Comparison of ENCODE assay signal across 8 mouse cellular contexts in genomic region chr1:172217148-172217547, GRCm38 (mm10). TPM values are rescaled to one million over a fixed set of nuclear protein-coding genes. Genes with fewer than 3 reads are reported as not detected.
DNase-seq lines count a peak whose midpoint lies in the region; ATAC-seq and TF ChIP-seq lines count a peak whose summit lies in the region.

No protein-coding gene starts in this region.

- H3K4me2 ChIP-seq in lung, postnatal 0 days (replicated peaks; ENCODE audit: low read depth, low read length) = peak overlapping the region; percentile 25; the same call in 1 of the 2 replicates

- no peak overlapping the region for H3K4me3 ChIP-seq in cerebellum, adult 2 months (replicated peaks; ENCODE audit: insufficient read depth, low read depth, low read length)
- H3K4me3 ChIP-seq in lung, postnatal 0 days (ENCODE audit: low read depth, low read length) = no peak overlapping the region

- H3K27ac ChIP-seq in cerebellum, adult 2 months (ENCODE audit: insufficient read depth, low read length) = no peak overlapping the region
- H3K27ac ChIP-seq in lung, postnatal 0 days (ENCODE audit: low read length) = peak overlapping the region; percentile 71

- no peaks in the 10 kb centered on the region for H3K36me3 ChIP-seq in lung, postnatal 0 days (ENCODE audit: insufficient read depth, low read length)

- peaks cover 24% of the 10 kb centered on the region for H3K4me1 ChIP-seq in cerebellum, adult 2 months (ENCODE audit: control insufficient read depth, insufficient read depth, low read length)
- peaks cover 4% of the 10 kb centered on the region; the same call in 1 of the 2 replicates for H3K4me1 ChIP-seq in lung, postnatal 0 days (ENCODE audit: insufficient read depth, low read depth, low read length)

- H3K9ac ChIP-seq in lung, postnatal 0 days (replicated peaks; ENCODE audit: low read depth) = no peak overlapping the region

- TF ChIP-seq EP300 in lung, postnatal 0 days (IDR thresholded peaks at IDR 0.05) = peak; percentile 84

- ATAC-seq in hematopoietic stem cell, adult 5-6 weeks (replicated peaks in 1 of 2; ENCODE audit: insufficient read depth in 1 of 2, low FRiP score in 2 of 2, low TSS enrichment in 1 of 2, low read depth in 1 of 2, poor library complexity in 2 of 2, severe bottlenecking in 2 of 2) = peak; percentile 88
- peak; percentile 81 for ATAC-seq in lung, postnatal 0 days

- peak; percentile 91 for DNase-seq in MN1 (ENCODE audit: low spot score)
- peak; percentile 86 to 90 for DNase-seq in cerebellum, adult 2 months
- DNase-seq in forelimb bud, embryonic 11.5 days (ENCODE audit: low read depth, low spot score) = peak; percentile 92
- DNase-seq in layer of hippocampus, adult 9-11 months = peak; percentile 90
- peak; percentile 96 for DNase-seq in lung, postnatal 0 days (ENCODE audit: low spot score)
- peak; percentile 88 for DNase-seq in ovary, postnatal 10 days (ENCODE audit: low spot score)
- DNase-seq in thymus, postnatal 0 days (ENCODE audit: low spot score) = peak; percentile 88

- peak; percentile 91 for TF ChIP-seq CTCF in cerebellum, adult 2 months (IDR thresholded peaks at IDR 0.05; ENCODE audit: borderline replicate concordance, insufficient read depth, low read depth, low read length)
- TF ChIP-seq CTCF in lung, postnatal 0 days (IDR thresholded peaks at IDR 0.05) = peak; percentile 97

- no peaks in the 10 kb centered on the region for H3K27me3 ChIP-seq in cerebellum, adult 2 months (ENCODE audit: control insufficient read depth, insufficient read depth, low read length)
- H3K27me3 ChIP-seq in lung, postnatal 0 days (replicated peaks; ENCODE audit: insufficient read depth, low read length) = no peaks in the 10 kb centered on the region

- WGBS in cerebellum, adult 2 months = under 1% methylated on average over 5 of the region's 5 CpGs
- WGBS in lung, postnatal 0 days = 0% methylated on average over 5 of the region's 5 CpGs

- TF ChIP-seq POLR2A in cerebellum, adult 2 months (IDR thresholded peaks at IDR 0.05; ENCODE audit: borderline replicate concordance, insufficient read depth, low read length) = no peak

- no peaks in the 10 kb centered on the region for H3K9me3 ChIP-seq in lung, postnatal 0 days (ENCODE audit: low read length)

RNA-seq across cellular contexts. Expression of gene Casq1, which starts 2.5 kb away (rescaled TPM):
- 3.8 and 3.9 TPM in 2 replicates for polyA plus RNA-seq in cerebellum, adult 2 months (2012; rRNA removed)
- not detected in 2 replicates for total RNA-seq in hematopoietic stem cell, adult 5-6 weeks (2017)
- 2.5 TPM in 2 replicates for polyA plus RNA-seq in lung, postnatal 0 days (2015; fragmentation: Nextera tagmentation; extraction: Ambion mirVana)
- polyA plus RNA-seq in thymus, postnatal 0 days (2015; fragmentation: Nextera tagmentation; extraction: Ambion mirVana) = 1.4 and 2.0 TPM in 2 replicates

RNA-seq across cellular contexts. Expression of gene Pea15a, which starts 10.5 kb away (rescaled TPM):
- 562 and 572 TPM in 2 replicates for polyA plus RNA-seq in cerebellum, adult 2 months (2012; rRNA removed)
- 8.8 and 10.5 TPM in 2 replicates for total RNA-seq in hematopoietic stem cell, adult 5-6 weeks (2017)
- 114 and 118 TPM in 2 replicates for polyA plus RNA-seq in lung, postnatal 0 days (2015; fragmentation: Nextera tagmentation; extraction: Ambion mirVana)
- 31.1 and 32.8 TPM in 2 replicates for polyA plus RNA-seq in thymus, postnatal 0 days (2015; fragmentation: Nextera tagmentation; extraction: Ambion mirVana)

RNA-seq across cellular contexts. Expression of gene Atp1a4, which starts 41.1 kb away (rescaled TPM):
- 0.03 TPM in 1 of 2 replicates, not detected in the other for polyA plus RNA-seq in cerebellum, adult 2 months (2012; rRNA removed)
- total RNA-seq in hematopoietic stem cell, adult 5-6 weeks (2017) = not detected in 2 replicates
- polyA plus RNA-seq in lung, postnatal 0 days (2015; fragmentation: Nextera tagmentation; extraction: Ambion mirVana) = 0.04 and 0.05 TPM in 2 replicates
- polyA plus RNA-seq in thymus, postnatal 0 days (2015; fragmentation: Nextera tagmentation; extraction: Ambion mirVana) = not detected in 2 replicates

RNA-seq across cellular contexts. Expression of gene Igsf8, which starts 44.3 kb away (rescaled TPM):
- polyA plus RNA-seq in cerebellum, adult 2 months (2012; rRNA removed) = 254 and 269 TPM in 2 replicates
- total RNA-seq in hematopoietic stem cell, adult 5-6 weeks (2017) = 21.8 and 25.9 TPM in 2 replicates
- polyA plus RNA-seq in lung, postnatal 0 days (2015; fragmentation: Nextera tagmentation; extraction: Ambion mirVana) = 30.0 and 32.4 TPM in 2 replicates
- polyA plus RNA-seq in thymus, postnatal 0 days (2015; fragmentation: Nextera tagmentation; extraction: Ambion mirVana) = 24.2 and 28.4 TPM in 2 replicates
